Mouse (Mus musculus) 3T3-L1 (cell line): ENCODE results near the gene Ccdc182.

Experiments
- DNase-seq: peaks from one replicate; pipeline ENCODE4 v3.0.0-alpha.2; 2015; ENCODE audit warnings: low read depth, low spot score

Ccdc182 gene

GRCm38 (mm10) chr11:88280426-88280836 lies 13.4 kb upstream of the Ccdc182 start:
- DNase-seq, result no peak

- DNase-seq, result peak; percentile 17
Observed at GRCm38 (mm10) chr11:88281428-88282119, 12.3 kb upstream of the Ccdc182 start.

GRCm38 (mm10) chr11:88282516-88282915 lies 11.3 kb upstream of the Ccdc182 start:
- no peak for DNase-seq

- peak; percentile 57 for DNase-seq
Observed at GRCm38 (mm10) chr11:88286019-88286418, 7.8 kb upstream of the Ccdc182 start.

- no peak for DNase-seq
Observed at GRCm38 (mm10) chr11:88288400-88288799, 5.5 kb upstream of the Ccdc182 start.

- no peak for DNase-seq
Observed at GRCm38 (mm10) chr11:88288805-88289340, 5.0 kb upstream of the Ccdc182 start.

- DNase-seq, result no peak
Observed at GRCm38 (mm10) chr11:88291245-88291644, 2.6 kb upstream of the Ccdc182 start.

- DNase-seq, result peak; percentile 49
Observed at GRCm38 (mm10) chr11:88291688-88292087, 2.2 kb upstream of the Ccdc182 start.

- DNase-seq, result no peak
Observed at GRCm38 (mm10) chr11:88294394-88294710, 494 bp downstream of the Ccdc182 start.

- DNase-seq, result no peak
Observed at GRCm38 (mm10) chr11:88295298-88295697, 1.4 kb downstream of the Ccdc182 start.

GRCm38 (mm10) chr11:88297526-88297925 lies 3.7 kb downstream of the Ccdc182 start:
- DNase-seq, result peak; percentile 83

- DNase-seq, result no peak
Observed at GRCm38 (mm10) chr11:88299345-88299744, 5.5 kb downstream of the Ccdc182 start.

GRCm38 (mm10) chr11:88301619-88302018 lies 7.8 kb downstream of the Ccdc182 start:
- DNase-seq, result no peak

- no peak for DNase-seq
Observed at GRCm38 (mm10) chr11:88305759-88306158, 11.9 kb downstream of the Ccdc182 start.

GRCm38 (mm10) chr11:88307616-88308543 lies 14.0 kb downstream of the Ccdc182 start:
- DNase-seq, result peak; percentile 38

- no peak for DNase-seq
Observed at GRCm38 (mm10) chr11:88309059-88309700, 15.3 kb downstream of the Ccdc182 start.

GRCm38 (mm10) chr11:88310773-88311172 lies 16.9 kb downstream of the Ccdc182 start:
- DNase-seq, result no peak

GRCm38 (mm10) chr11:88311606-88312005 lies 17.7 kb downstream of the Ccdc182 start:
- DNase-seq, result no peak

GRCm38 (mm10) chr11:88313512-88313911 lies 19.7 kb downstream of the Ccdc182 start:
- no peak for DNase-seq

- no peak for DNase-seq
Observed at GRCm38 (mm10) chr11:88314471-88314870, 20.6 kb downstream of the Ccdc182 start.

- no peak for DNase-seq
Observed at GRCm38 (mm10) chr11:88315393-88315792, 21.5 kb downstream of the Ccdc182 start.

- no peak for DNase-seq
Observed at GRCm38 (mm10) chr11:88318850-88319249, 25.0 kb downstream of the Ccdc182 start.
